Mouse (Mus musculus) hindbrain, embryonic 15.5 days (tissue): ENCODE data around the gene Rabif. TPM values are rescaled to one million over a fixed set of nuclear protein-coding genes. Genes with fewer than 3 reads are reported as not detected.
"Not testable (repeated sequence)": the region's sequence is repeated elsewhere in the genome, so short reads cannot be mapped to it uniquely, and the experiment has no call there.

Source experiments
- ATAC-seq: fragments of 200-750 bp; cut with Nextera tagmentation; 2 replicates; pipeline ENCODE4 v1.8.0; 2017; ENCODE audit warnings: low read depth, moderate number of reproducible peaks, moderate TSS enrichment; ENCODE audit not compliant: low FRiP score
- H3K27ac ChIP-seq: fragments of 300-500 bp; sonication (generic); replicated peaks from 2 replicates; pipeline ENCODE4 v1.5.1; 2015; ENCODE audit warnings: mild to moderate bottlenecking, inconsistent platforms
- H3K27me3 ChIP-seq: fragments of 300-500 bp; sonication (generic); 2 replicates; pipeline ENCODE4 v1.6.1; 2015; ENCODE audit warnings: control low read depth, inconsistent platforms
- H3K36me3 ChIP-seq: fragments of 300-500 bp; sonication (generic); 2 replicates; pipeline ENCODE4 v1.6.1; 2015; ENCODE audit warnings: control low read depth, inconsistent platforms
- H3K4me1 ChIP-seq: fragments of 300-500 bp; sonication (generic); replicated peaks from 2 replicates; pipeline ENCODE4 v1.6.1; 2015; ENCODE audit warnings: control low read depth, inconsistent platforms
- H3K4me2 ChIP-seq: fragments of 300-500 bp; sonication (generic); 2 replicates; pipeline ENCODE4 v1.6.1; 2015; ENCODE audit warnings: moderate library complexity, mild to moderate bottlenecking, inconsistent platforms
- H3K4me3 ChIP-seq: fragments of 300-500 bp; sonication (generic); 2 replicates; pipeline ENCODE4 v1.5.1; 2015; ENCODE audit warnings: mild to moderate bottlenecking, inconsistent platforms
- H3K9ac ChIP-seq: fragments of 300-500 bp; sonication (generic); 2 replicates; pipeline ENCODE4 v1.6.1; 2015; ENCODE audit warnings: inconsistent platforms
- H3K9me3 ChIP-seq: fragments of 300-500 bp; sonication (generic); 2 replicates; pipeline ENCODE4 v1.6.1; 2016; ENCODE audit warnings: control low read depth, inconsistent platforms
- WGBS: fragments of 180-500 bp; shearing (Covaris S2); methylation state at CpG from one replicate; pipeline ENCODE4 v1.1.7; 2015; 5-methylcytosine and 5-hydroxymethylcytosine counted together
- polyA plus RNA-seq: library from polyadenylated mRNA; unstranded; fragments of >200 nt; fragmentation: Nextera tagmentation; extraction: Ambion mirVana; gene quantifications from 2 replicates; pipeline ENCODE4 v1.2.1, GENCODE M21; 2015

Rabif gene
- polyA plus RNA-seq: 72.4 and 73.1 TPM in 2 replicates

DNA sequence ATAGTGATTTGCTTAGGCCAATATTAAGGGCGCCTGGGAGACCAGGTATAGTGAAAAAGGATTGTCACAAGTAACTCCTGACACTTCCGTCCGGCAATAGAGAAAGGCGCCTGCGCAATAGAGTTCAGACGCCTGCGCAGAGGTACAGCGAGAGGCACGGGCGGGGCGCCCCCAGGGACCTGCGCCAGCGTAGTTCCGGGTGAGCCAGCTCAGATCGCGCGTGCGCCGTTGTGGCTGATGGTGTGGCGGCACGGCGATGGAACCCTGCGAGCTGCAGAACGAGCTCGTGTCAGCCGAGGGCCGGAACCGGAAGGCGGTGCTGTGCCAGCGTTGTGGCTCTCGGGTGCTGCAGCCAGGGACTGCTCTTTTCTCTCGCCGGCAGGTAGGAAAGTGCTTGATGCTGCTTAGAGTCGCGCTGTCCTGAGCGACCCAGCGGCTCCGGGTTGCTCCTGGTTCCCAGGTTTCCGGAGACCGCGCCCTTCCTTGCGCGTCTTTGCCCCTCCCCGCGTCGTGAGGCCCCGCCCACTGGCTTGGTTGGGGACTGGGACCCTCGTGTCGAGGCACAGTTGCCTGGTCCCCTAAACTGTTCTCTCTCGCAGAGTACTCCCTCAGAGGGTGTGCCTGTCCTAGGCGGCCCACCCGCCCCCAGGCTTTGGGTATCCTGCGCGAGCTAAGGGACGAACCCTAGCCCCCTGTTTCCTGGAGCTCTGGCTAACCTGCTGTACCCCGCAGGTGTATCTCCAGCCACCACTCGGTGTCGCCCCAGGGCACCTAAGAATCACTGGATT, at the start of gene Rabif:
Gene Rabif (plus strand): TSS at position 221 of the 788 bp plus-strand sequence.
- peak within 1 kb of the TSS; percentile 71 for H3K9ac ChIP-seq

DNA sequence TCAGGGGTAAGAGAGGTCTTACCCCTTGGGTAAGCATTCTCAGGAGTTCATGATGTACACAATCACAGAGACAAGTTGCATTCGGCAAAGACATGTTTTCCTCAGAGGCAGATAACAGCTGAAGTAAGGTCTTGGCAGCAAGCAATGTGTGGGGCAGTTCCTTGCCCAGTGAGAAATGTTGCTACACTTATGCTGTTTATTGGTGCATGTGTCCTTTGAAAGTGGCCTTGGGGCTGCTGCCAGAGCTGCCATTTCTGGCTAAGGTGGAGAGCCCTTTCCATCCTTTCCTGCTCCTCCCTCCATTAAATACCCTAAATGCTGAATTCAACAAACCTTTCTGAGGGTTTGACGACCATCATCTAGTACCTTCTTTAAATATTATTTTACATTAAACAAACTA, 49.0 kb upstream of the Rabif start:
- ATAC-seq: no peak
- Histone ChIP-seq H3K4me3 (no peak overlapping the region), H3K27me3 (no peaks in the 10 kb centered on the region), H3K9me3 (no peaks in the 10 kb centered on the region), H3K27ac (no peak overlapping the region), H3K36me3 (no peaks in the 10 kb centered on the region), H3K9ac (no peak overlapping the region), H3K4me2 (no peak overlapping the region), H3K4me1 (no peaks in the 10 kb centered on the region)
- 93% methylated on average over 2 of the region's 2 CpGs for WGBS

More for the DNA sequence above, at the start of gene Rabif:
- under 1% methylated on average over 58 of the region's 58 CpGs for WGBS
- H3K27me3 ChIP-seq: no peaks in the 10 kb centered on the region
- peak; percentile 99 for ATAC-seq
- peak within 1 kb of the TSS; percentile 81 for H3K4me3 ChIP-seq
- H3K36me3 ChIP-seq: peaks cover 7% of the 10 kb centered on the region; the same call in 1 of the 2 replicates
- H3K27ac ChIP-seq: peak within 1 kb of the TSS; percentile 95
- no peaks in the 10 kb centered on the region for H3K9me3 ChIP-seq
- H3K4me1 ChIP-seq: peaks cover 17% of the 10 kb centered on the region
- peak within 1 kb of the TSS; percentile 74 for H3K4me2 ChIP-seq

DNA sequence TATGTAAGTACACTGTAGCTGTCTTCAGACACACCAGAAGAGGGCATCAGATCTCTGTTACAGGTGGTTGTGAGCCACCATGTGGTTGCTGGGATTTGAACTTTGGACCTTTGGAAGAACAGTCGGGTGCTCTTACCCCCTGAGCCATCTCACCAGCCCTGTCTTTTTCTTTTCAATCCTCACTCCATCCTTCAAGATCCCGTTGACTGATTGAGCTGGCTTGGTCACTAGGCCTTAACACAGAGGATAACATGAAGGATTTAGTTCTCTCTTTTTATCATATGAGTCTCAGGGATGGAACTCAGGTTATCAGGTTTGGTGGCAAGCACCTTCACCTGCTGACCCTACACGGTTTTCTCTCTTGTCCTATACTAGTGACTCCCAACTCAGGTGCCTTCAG, 45.9 kb upstream of the Rabif start:
- H3K9me3 ChIP-seq, H3K4me2 ChIP-seq, H3K4me3 ChIP-seq, H3K36me3 ChIP-seq, H3K4me1 ChIP-seq, H3K27me3 ChIP-seq, H3K27ac ChIP-seq, ATAC-seq, H3K9ac ChIP-seq: not testable (repeated sequence)
- WGBS: 79% methylated on average over 3 of the region's 3 CpGs

DNA sequence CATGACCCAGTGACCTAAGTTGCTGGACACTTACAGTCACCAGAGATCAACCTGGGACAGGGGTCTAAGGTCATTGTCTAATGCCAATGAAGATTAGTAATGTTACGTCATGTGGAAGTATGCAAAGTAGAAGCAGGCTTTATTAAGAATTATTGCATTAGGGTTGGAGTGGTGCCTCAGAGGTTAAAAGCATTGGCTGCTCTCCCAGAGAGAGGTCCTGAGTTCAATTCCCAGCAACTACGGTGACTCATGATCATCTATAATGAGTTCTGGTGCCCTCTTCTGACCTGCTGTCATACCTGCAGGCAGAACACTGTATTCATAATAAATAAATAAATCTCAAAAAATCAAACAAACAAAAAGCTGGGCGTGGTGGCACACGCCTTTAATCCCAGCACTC, 44.2 kb upstream of the Rabif start:
- no peak for ATAC-seq
- no peak overlapping the region for H3K9ac ChIP-seq
- no peak overlapping the region for H3K4me2 ChIP-seq
- H3K36me3 ChIP-seq: no peaks in the 10 kb centered on the region
- H3K27me3 ChIP-seq: no peaks in the 10 kb centered on the region
- no peaks in the 10 kb centered on the region for H3K9me3 ChIP-seq
- WGBS: 90% methylated on average over 4 of the region's 4 CpGs
- no peak overlapping the region for H3K4me3 ChIP-seq
- peaks cover 7% of the 10 kb centered on the region; the same call in 1 of the 2 replicates for H3K4me1 ChIP-seq
- no peak overlapping the region for H3K27ac ChIP-seq

DNA sequence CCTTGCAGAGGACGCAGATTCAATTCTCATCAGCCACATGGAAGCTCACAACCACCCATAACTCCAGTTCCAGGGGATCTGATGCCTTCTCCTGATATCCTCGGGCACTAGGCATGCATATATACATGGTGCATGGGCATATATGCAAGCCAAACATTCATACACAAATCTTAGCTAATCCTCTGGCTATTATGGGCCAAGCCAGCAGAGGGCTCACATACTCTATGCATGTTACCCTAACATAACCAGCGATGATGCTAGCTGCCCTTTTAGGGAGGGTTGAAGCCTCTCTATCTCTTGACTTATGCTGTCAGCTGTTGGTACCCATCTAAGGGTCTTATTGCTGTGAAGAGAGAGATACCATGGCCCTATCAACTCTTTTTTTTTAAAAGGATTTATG, 43.5 kb upstream of the Rabif start:
- Histone ChIP-seq H3K27ac (no peak overlapping the region), H3K27me3 (no peaks in the 10 kb centered on the region), H3K9ac (no peak overlapping the region), H3K4me1 (peaks cover 9% of the 10 kb centered on the region), H3K9me3 (no peaks in the 10 kb centered on the region), H3K4me2 (no peak overlapping the region), H3K4me3 (no peak overlapping the region), H3K36me3 (no peaks in the 10 kb centered on the region)
- WGBS: 47% methylated on average over 3 of the region's 3 CpGs
- no peak for ATAC-seq

DNA sequence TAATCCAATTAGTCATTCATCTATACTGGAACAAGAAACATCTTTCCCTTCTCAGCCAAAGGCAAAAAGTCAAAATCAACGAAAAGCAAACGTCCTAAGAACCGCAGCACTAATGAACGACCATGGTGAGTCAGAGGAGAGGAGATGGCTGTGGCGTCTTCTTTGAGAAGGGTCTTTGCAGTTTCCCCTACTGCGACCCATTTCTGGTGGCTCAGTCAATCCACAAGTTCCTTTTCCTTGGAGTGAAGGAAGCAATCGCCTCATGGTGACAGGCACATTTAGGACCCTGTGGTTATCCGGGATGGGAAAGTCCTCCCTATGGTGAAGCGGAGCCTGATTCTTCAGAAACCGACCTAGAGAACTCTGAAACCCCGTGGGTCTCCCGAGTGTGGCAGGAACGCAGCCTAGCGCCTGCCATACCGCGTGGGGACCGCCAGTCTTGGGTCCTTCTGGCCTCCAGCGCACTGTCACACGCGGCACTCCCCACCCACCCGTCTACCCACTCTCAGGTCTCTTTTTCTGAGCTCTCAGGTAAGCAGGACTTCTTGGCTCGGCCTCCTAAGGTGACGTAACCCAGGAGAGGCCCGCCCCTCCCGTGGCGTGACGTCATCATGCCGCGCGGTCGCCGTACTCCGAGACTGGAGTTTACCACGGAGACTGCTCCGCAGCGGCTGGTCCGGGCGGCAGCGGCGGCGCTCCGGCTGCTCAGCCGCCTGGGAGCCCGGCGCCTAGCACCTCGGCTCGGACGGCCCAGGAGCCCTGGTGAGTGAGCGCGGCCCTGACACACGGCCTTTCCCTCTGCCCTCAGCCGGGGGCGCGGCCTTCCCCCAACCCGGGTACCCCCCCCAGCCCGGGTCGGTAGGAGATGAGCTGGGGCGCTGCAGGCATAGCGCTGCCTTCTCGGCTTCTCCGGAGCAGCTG, 39.3 kb upstream of the Rabif start, which contains the start of gene Klhl12:
Gene Klhl12 (plus strand): TSS at position 628 of the 921 bp plus-strand sequence.
- peaks cover 16% of the 10 kb centered on the region for H3K4me1 ChIP-seq
- H3K4me3 ChIP-seq: peak within 1 kb of the TSS; percentile 89
- H3K9me3 ChIP-seq: no peaks in the 10 kb centered on the region
- peak within 1 kb of the TSS; percentile 79 for H3K27ac ChIP-seq
- WGBS: under 1% methylated on average over 61 of the region's 61 CpGs
- peak within 1 kb of the TSS; percentile 94 for H3K9ac ChIP-seq
- H3K27me3 ChIP-seq: no peaks in the 10 kb centered on the region
- H3K4me2 ChIP-seq: peak within 1 kb of the TSS; percentile 84
- ATAC-seq: peak; percentile 94
- peaks cover 7% of the 10 kb centered on the region; the same call in 1 of the 2 replicates for H3K36me3 ChIP-seq

DNA sequence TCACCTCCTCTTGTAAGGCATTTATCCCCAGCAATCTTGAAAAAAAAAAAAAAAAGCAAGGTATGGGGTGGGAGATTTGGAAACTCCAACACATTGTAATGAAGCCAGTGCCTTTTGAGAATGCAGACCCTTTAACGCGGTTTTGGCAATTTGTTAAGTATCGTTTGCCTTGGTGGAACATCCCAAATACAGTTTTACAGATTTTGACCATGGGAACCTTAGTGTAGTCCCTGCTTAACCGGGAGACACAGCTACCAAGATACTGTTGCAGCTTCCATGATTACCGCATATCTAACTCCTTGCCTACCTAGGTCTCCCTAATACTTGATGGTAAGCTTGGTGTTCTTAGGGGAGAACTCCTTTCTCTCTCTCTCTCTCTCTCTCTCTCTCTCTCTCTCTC, 38.4 kb upstream of the Rabif start:
- H3K4me2 ChIP-seq: peak overlapping the region; percentile 84
- H3K9ac ChIP-seq: peak overlapping the region; percentile 94; the same call in 1 of the 2 replicates
- H3K36me3 ChIP-seq: peaks cover 16% of the 10 kb centered on the region
- no peaks in the 10 kb centered on the region for H3K9me3 ChIP-seq
- no peak for ATAC-seq
- 0 out of 2 replicates have a peak overlapping the region, but pooled peaks have one; percentile 79 for H3K27ac ChIP-seq
- peak overlapping the region; percentile 89 for H3K4me3 ChIP-seq
- peaks cover 16% of the 10 kb centered on the region for H3K4me1 ChIP-seq
- H3K27me3 ChIP-seq: no peaks in the 10 kb centered on the region
- WGBS: 21% methylated on average over 5 of the region's 5 CpGs

DNA sequence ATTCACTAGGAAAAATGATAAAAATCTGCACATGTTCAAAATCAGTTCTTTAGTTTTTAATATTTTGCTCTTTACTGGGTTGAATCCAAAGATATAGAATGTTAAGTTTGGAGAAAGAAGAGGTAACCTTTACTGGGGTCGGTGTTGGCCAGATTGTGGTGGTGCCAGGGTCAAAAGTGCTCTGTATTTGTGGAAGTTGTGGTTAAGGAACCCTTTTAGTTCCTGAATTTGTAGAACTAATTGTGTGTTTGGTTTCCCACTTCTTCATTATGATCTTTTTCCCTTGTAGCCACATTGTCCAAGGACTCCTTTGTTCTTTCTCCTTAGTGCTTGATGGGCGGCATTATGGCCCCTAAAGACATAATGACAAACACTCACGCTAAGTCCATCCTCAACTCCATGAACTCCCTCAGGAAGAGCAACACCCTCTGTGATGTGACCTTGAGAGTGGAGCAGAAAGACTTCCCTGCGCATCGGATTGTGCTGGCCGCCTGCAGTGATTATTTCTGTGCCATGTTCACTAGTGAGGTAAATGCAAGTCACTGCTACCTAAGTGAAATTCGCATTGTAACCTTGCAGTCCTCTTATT, 36.2 kb upstream of the Rabif start:
- no peak overlapping the region for H3K9ac ChIP-seq
- peaks cover 28% of the 10 kb centered on the region for H3K36me3 ChIP-seq
- no peak for ATAC-seq
- H3K4me1 ChIP-seq: peaks cover 16% of the 10 kb centered on the region
- no peak overlapping the region for H3K4me2 ChIP-seq
- no peaks in the 10 kb centered on the region for H3K9me3 ChIP-seq
- no peaks in the 10 kb centered on the region for H3K27me3 ChIP-seq
- 89% methylated on average over 7 of the region's 7 CpGs for WGBS
- no peak overlapping the region for H3K27ac ChIP-seq
- H3K4me3 ChIP-seq: no peak overlapping the region

DNA sequence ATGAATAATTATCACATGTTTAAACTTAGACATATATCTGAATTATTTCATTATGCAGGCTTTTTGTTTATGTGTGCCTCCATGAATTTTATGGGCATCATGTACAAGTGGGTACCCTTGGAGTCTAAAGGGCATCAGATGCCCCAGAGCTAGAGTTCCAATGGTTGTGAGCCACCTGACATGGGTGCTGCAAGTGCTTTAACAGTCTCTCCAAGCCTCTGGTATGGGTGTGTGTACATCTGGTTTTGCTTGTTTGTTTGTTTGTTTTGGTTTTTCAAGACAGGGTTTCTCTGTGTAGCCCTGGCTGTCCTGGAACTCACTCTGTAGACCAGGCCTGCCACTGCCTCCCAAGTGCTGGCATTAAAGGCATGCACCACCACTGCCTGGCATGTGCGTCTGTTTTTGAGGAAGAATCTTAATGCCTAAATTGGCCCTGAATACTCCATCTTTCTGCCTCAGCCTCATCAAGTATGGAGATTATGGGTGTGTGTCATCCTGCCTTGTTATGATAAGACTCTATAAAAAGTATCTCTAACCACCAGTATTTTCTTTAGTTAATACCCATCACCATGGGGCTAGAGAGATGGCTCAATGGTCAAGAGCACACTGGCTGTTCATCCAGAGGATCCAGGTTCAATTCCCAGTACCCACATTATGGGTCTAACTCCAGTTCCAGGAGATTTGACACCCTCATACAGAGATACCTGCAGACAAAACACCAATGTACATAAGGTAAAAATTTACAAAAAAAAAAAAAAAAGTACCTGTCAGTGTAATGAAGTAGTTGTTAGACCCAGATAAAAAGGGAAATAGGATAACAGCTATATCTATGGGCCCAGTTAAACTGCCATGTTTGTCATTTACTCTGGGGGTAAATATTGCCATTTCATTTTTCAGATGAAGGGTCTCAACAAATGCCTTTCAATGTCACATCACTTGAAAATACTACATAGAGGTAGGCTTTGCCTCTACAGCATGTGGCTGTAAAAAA, 33.9 kb upstream of the Rabif start:
- Histone ChIP-seq H3K9me3 (no peaks in the 10 kb centered on the region), H3K4me3 (no peak overlapping the region), H3K4me1 (peaks cover 9% of the 10 kb centered on the region), H3K27ac (no peak overlapping the region), H3K36me3 (peaks cover 45% of the 10 kb centered on the region), H3K4me2 (no peak overlapping the region), H3K27me3 (no peaks in the 10 kb centered on the region), H3K9ac (no peak overlapping the region)
- 94% methylated on average over 1 of the region's 1 CpGs for WGBS
- ATAC-seq: no peak

DNA sequence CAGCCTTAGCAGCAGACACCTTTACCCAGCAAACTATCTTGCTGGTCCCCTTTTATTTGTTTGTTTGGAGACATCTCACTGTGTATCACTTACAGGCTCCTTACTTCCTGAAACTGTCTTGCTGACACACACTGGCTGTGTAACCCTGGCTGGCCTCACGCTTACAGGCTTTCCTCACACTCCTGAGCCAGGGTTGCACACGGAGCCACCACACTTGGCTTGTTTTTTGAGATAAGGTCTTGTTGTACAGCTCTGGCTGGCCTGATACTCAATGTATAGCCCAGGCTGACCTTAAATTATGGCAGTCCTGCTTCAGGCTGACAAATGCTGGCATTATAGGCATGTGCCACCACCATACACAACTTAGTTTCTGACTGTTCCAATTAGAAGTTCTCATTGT, 9.8 kb upstream of the Rabif start:
- WGBS: 93% methylated on average over 2 of the region's 2 CpGs
- H3K4me3 ChIP-seq: no peak overlapping the region
- H3K4me2 ChIP-seq: no peak overlapping the region
- no peaks in the 10 kb centered on the region for H3K9me3 ChIP-seq
- H3K36me3 ChIP-seq: peaks cover 60% of the 10 kb centered on the region
- no peak for ATAC-seq
- H3K9ac ChIP-seq: no peak overlapping the region
- H3K27ac ChIP-seq: no peak overlapping the region
- no peaks in the 10 kb centered on the region for H3K27me3 ChIP-seq
- no peaks in the 10 kb centered on the region for H3K4me1 ChIP-seq
